Mouse (Mus musculus): ENCODE measurements around the gene Hspa12b. TPM values are rescaled to one million over a fixed set of nuclear protein-coding genes. Genes with fewer than 3 reads are reported as not detected.

The Hspa12b gene
- polyA plus RNA-seq, 1 experiment from 2014 or later = 9.1 TPM

GRCm38 (mm10) chr2:131175945-131176309, 48.8 kb downstream of the Hspa12b start:
- H3K9ac ChIP-seq = no peak overlapping the region
- no peaks in the 10 kb centered on the region for H3K9me3 ChIP-seq
- H3K27me3 ChIP-seq (replicated peaks) = peaks cover 15% of the 10 kb centered on the region
- H3K4me3 ChIP-seq (replicated peaks) = peak overlapping the region; percentile 80; the same call in 1 of the 2 replicates
- no peak for ATAC-seq
- peak overlapping the region; percentile 97 for H3K4me2 ChIP-seq (replicated peaks)
- peaks cover 45% of the 10 kb centered on the region for H3K4me1 ChIP-seq (replicated peaks)
- peak overlapping the region; percentile 92 for H3K27ac ChIP-seq
- 81% methylated on average over 1 of the region's 1 CpGs for WGBS
- H3K36me3 ChIP-seq = 0 out of 2 replicates have a peak, but pooled peaks cover 2% of the 10 kb centered on the region

- ATAC-seq = peak; percentile 75
- Histone ChIP-seq H3K36me3 (0 out of 2 replicates have a peak, but pooled peaks cover 2% of the 10 kb centered on the region), H3K9ac (0 out of 2 replicates have a peak overlapping the region, but pooled peaks have one; percentile 14), H3K4me1 (replicated peaks) (peaks cover 39% of the 10 kb centered on the region), H3K27ac (peak overlapping the region; percentile 92), H3K9me3 (no peaks in the 10 kb centered on the region), H3K4me2 (replicated peaks) (peak overlapping the region; percentile 97), H3K4me3 (replicated peaks) (peak overlapping the region; percentile 80), H3K27me3 (replicated peaks) (peaks cover 12% of the 10 kb centered on the region)
- 49% methylated on average over 5 of the region's 5 CpGs for WGBS
Measured at GRCm38 (mm10) chr2:131176491-131176890, 49.4 kb downstream of the Hspa12b start.

- Histone ChIP-seq H3K9me3 (no peaks in the 10 kb centered on the region), H3K4me3 (replicated peaks) (peak overlapping the region; percentile 80), H3K9ac (peak overlapping the region; percentile 91), H3K27me3 (replicated peaks) (no peaks in the 10 kb centered on the region), H3K4me1 (replicated peaks) (peaks cover 35% of the 10 kb centered on the region), H3K36me3 (0 out of 2 replicates have a peak, but pooled peaks cover 2% of the 10 kb centered on the region), H3K27ac (peak overlapping the region; percentile 92), H3K4me2 (replicated peaks) (peak overlapping the region; percentile 97)
- WGBS = 68% methylated on average over 9 of the region's 9 CpGs
- no peak for ATAC-seq
Measured at GRCm38 (mm10) chr2:131177932-131178331, 50.9 kb downstream of the Hspa12b start.

- Histone ChIP-seq H3K4me3 (replicated peaks) (peak overlapping the region; percentile 80), H3K4me1 (replicated peaks) (peaks cover 35% of the 10 kb centered on the region)
- 26% methylated on average over 26 of the region's 26 CpGs for WGBS
Measured at GRCm38 (mm10) chr2:131178828-131179245, 51.8 kb downstream of the Hspa12b start.

DNA sequence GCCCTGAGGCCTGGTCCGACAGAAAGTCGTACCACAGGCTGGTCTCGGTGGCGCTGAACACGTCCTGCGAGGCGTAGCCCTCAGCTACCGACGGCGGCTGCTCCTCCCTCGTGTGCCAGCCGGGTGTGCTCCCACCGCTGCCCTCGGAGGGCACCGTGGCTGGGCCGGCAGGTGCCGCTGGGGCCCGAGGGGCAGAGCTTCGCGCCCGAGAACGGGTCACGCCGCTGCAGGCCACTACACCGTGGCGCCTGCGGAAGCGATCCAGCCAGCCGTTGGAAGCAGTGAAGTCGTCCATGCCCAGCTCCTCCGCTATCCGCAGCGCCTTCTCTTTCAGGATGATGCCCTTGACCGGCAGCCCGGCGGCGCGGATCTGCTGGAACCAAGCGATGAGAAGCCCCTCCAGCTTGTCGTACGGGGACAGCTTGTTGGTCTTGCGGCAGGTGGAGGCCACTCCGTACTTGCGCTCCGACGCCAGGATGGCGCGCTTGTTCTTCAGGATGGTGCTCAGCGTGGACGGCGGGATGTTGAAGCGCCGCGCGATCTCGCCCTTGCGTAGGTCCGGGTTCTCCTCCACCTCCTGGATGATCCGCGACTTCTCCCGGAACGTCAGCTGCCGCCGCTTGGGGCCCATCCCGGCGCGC, 52.3 kb downstream of the Hspa12b start:
- Histone ChIP-seq H3K27ac (peak overlapping the region; percentile 92), H3K9me3 (no peaks in the 10 kb centered on the region), H3K4me2 (replicated peaks) (peak overlapping the region; percentile 97), H3K27me3 (replicated peaks) (no peaks in the 10 kb centered on the region), H3K36me3 (0 out of 2 replicates have a peak, but pooled peaks cover 2% of the 10 kb centered on the region), H3K4me3 (replicated peaks) (peak overlapping the region; percentile 80), H3K9ac (peak overlapping the region; percentile 91), H3K4me1 (replicated peaks) (peaks cover 35% of the 10 kb centered on the region)
- ATAC-seq = peak; percentile 66
- WGBS = under 1% methylated on average over 62 of the region's 67 CpGs

More at GRCm38 (mm10) chr2:131178828-131179245, 51.8 kb downstream of the Hspa12b start:
- H3K9me3 ChIP-seq = no peaks in the 10 kb centered on the region
- no peaks in the 10 kb centered on the region for H3K27me3 ChIP-seq (replicated peaks)
- no peak for ATAC-seq
- peak overlapping the region; percentile 92 for H3K27ac ChIP-seq
- peak overlapping the region; percentile 97 for H3K4me2 ChIP-seq (replicated peaks)
- H3K9ac ChIP-seq = peak overlapping the region; percentile 91
- H3K36me3 ChIP-seq = 0 out of 2 replicates have a peak, but pooled peaks cover 2% of the 10 kb centered on the region

GRCm38 (mm10) chr2:131179990-131180587, 53.0 kb downstream of the Hspa12b start, which contains the start of gene Cenpb:
Cenpb (minus strand) TSS chr2:131180067.
- ATAC-seq = peak; percentile 85
- peak within 1 kb of the TSS; percentile 97 for H3K4me2 ChIP-seq (replicated peaks)
- H3K27me3 ChIP-seq (replicated peaks) = no peaks in the 10 kb centered on the region
- peaks cover 33% of the 10 kb centered on the region for H3K4me1 ChIP-seq (replicated peaks)
- 0 out of 2 replicates have a peak, but pooled peaks cover 2% of the 10 kb centered on the region for H3K36me3 ChIP-seq
- peak within 1 kb of the TSS; percentile 91 for H3K9ac ChIP-seq
- WGBS = 2% methylated on average over 51 of the region's 57 CpGs
- H3K27ac ChIP-seq = peak within 1 kb of the TSS; percentile 92
- H3K9me3 ChIP-seq = no peaks in the 10 kb centered on the region
- peak within 1 kb of the TSS; percentile 80 for H3K4me3 ChIP-seq (replicated peaks)

- peak; percentile 16 for ATAC-seq
- H3K4me1 ChIP-seq (replicated peaks) = peaks cover 17% of the 10 kb centered on the region
- no peaks in the 10 kb centered on the region for H3K9me3 ChIP-seq
- peaks cover under 1% of the 10 kb centered on the region; the same call in 1 of the 2 replicates for H3K36me3 ChIP-seq
- peak overlapping the region; percentile 61 for H3K9ac ChIP-seq
- no peaks in the 10 kb centered on the region for H3K27me3 ChIP-seq (replicated peaks)
- H3K4me3 ChIP-seq (replicated peaks) = peak overlapping the region; percentile 54
- peak overlapping the region; percentile 64 for H3K27ac ChIP-seq
- WGBS = 3% methylated on average over 14 of the region's 14 CpGs
- H3K4me2 ChIP-seq (replicated peaks) = peak overlapping the region; percentile 81
Measured at GRCm38 (mm10) chr2:131186343-131186742, 59.3 kb downstream of the Hspa12b start.

DNA sequence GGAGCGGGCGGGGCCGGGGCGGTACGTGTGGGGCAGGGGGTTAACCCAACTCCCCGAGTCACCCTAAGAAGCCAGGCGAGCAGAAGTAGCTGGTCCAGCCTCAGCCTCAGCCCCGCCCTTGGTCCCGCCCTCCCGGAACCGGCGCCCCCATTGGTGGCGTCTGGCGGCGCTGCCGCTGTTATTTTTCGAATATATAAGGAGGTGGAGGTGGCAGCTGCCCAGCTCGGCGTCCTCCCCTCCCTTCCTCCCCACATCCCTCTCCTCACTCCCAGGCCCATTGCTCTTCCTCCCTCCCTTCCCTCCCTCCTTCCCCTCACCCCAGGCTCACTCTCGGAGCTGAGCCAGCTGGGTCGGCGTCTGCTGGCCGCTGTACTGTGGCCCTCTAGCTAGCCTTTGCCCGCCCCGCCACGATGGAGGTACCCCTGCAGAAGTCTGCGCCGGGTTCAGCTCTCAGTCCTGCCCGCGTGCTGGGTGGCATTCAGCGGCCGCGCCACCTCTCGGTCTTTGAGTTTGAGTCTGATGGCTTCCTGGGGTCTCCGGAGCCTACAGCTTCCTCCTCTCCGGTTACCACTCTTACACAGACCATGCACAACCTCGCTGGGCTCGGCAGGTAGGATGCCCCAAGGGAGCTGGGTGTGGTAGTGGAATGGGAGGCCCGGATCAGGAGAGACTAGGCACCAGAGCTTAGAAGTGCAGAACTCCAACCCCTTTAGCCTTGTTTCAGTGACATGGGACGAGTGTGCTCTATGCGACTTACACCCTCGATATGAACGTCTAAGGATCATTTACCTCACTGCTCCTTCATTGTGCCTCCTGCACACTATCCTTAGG, 59.9 kb downstream of the Hspa12b start, which contains the start of the genes Cdc25b and Spef1:
Gene Cdc25b (plus strand): TSS at position 179 of the 831 bp plus-strand sequence.
Gene Spef1 (minus strand): TSS at position 512 of the 831 bp plus-strand sequence.
- 1% methylated on average over 43 of the region's 43 CpGs for WGBS
- Histone ChIP-seq H3K4me3 (replicated peaks) (peak within 1 kb of the TSS; percentile 54), H3K9ac (peak within 1 kb of the TSS; percentile 61), H3K36me3 (peaks cover 7% of the 10 kb centered on the region; the same call in 1 of the 2 replicates), H3K27ac (peak within 1 kb of the TSS; percentile 64), H3K9me3 (no peaks in the 10 kb centered on the region), H3K4me2 (replicated peaks) (peak within 1 kb of the TSS; percentile 81), H3K27me3 (replicated peaks) (no peaks in the 10 kb centered on the region), H3K4me1 (replicated peaks) (peaks cover 17% of the 10 kb centered on the region)
- peak; percentile 93 for ATAC-seq

DNA sequence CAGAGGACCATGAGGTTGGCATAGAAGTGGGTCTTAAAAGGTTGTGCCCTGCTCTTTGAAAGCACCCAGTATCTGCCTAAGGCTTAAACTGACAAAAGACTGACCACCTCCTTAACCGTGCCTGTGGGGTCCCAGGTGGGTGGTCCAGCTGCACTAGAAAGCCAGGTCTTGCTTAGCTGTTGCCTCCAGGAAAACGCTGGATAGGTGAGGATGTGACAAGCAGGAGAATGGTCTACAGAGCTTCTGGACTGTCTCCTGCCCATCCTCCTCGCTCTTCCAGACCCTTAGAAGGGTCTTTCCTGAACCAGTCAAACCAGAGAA, 60.5 kb downstream of the Hspa12b start:
- Histone ChIP-seq H3K9me3 (no peaks in the 10 kb centered on the region), H3K9ac (peak overlapping the region; percentile 61), H3K27me3 (replicated peaks) (no peaks in the 10 kb centered on the region), H3K4me3 (replicated peaks) (peak overlapping the region; percentile 54), H3K4me1 (replicated peaks) (peaks cover 17% of the 10 kb centered on the region), H3K36me3 (peaks cover 9% of the 10 kb centered on the region; the same call in 1 of the 2 replicates), H3K27ac (peak overlapping the region; percentile 64), H3K4me2 (replicated peaks) (peak overlapping the region; percentile 81)
- ATAC-seq = no peak
- WGBS = 28% methylated on average over 3 of the region's 3 CpGs

GRCm38 (mm10) chr2:131188311-131188710, 61.2 kb downstream of the Hspa12b start:
- peak overlapping the region; percentile 81; the same call in 1 of the 2 replicates for H3K4me2 ChIP-seq (replicated peaks)
- no peaks in the 10 kb centered on the region for H3K9me3 ChIP-seq
- H3K4me3 ChIP-seq (replicated peaks) = no peak overlapping the region
- no peak overlapping the region for H3K27ac ChIP-seq
- peaks cover 17% of the 10 kb centered on the region for H3K4me1 ChIP-seq (replicated peaks)
- whole genome bisulfite sequencing = 93% methylated on average over 5 of the region's 5 CpGs
- no peaks in the 10 kb centered on the region for H3K27me3 ChIP-seq (replicated peaks)
- peaks cover 16% of the 10 kb centered on the region for H3K36me3 ChIP-seq
- ATAC-seq = no peak
- no peak overlapping the region for H3K9ac ChIP-seq

- no peak overlapping the region for H3K9ac ChIP-seq
- H3K4me2 ChIP-seq (replicated peaks) = peak overlapping the region; percentile 28; the same call in 1 of the 2 replicates
- H3K9me3 ChIP-seq = no peaks in the 10 kb centered on the region
- peaks cover 17% of the 10 kb centered on the region for H3K4me1 ChIP-seq (replicated peaks)
- ATAC-seq = no peak
- H3K27ac ChIP-seq = peak overlapping the region; percentile 55; the same call in 1 of the 2 replicates
- H3K36me3 ChIP-seq = peaks cover 26% of the 10 kb centered on the region
- H3K4me3 ChIP-seq (replicated peaks) = no peak overlapping the region
- no peaks in the 10 kb centered on the region for H3K27me3 ChIP-seq (replicated peaks)
- 50% methylated on average over 5 of the region's 5 CpGs for WGBS
Measured at GRCm38 (mm10) chr2:131189521-131190309, 62.6 kb downstream of the Hspa12b start.
